Mouse (Mus musculus) forebrain, embryonic 16.5 days (tissue): ENCODE data around the gene Hnrnph1. TPM values are rescaled to one million over a fixed set of nuclear protein-coding genes. Genes with fewer than 3 reads are reported as not detected.

Source experiments
- ATAC-seq: fragments of 200-750 bp; cut with Nextera tagmentation; 2 replicates; pipeline ENCODE4 v1.8.0; 2017; ENCODE audit warnings: mild to moderate bottlenecking, moderate library complexity
- H3K27ac ChIP-seq: fragments of 300-500 bp; sonication (generic); 2 replicates; pipeline ENCODE4 v1.5.1; 2014; ENCODE audit warnings: low read length, control low read depth
- H3K27me3 ChIP-seq: fragments of 300-500 bp; sonication (generic); replicated peaks from 2 replicates; pipeline ENCODE4 v1.6.1; 2014; ENCODE audit warnings: low read length; ENCODE audit not compliant: control insufficient read depth, insufficient read depth
- H3K36me3 ChIP-seq: fragments of 300-500 bp; sonication (generic); 2 replicates; pipeline ENCODE4 v1.6.1; 2014; ENCODE audit not compliant: control insufficient read depth, insufficient read depth
- H3K4me1 ChIP-seq: fragments of 300-500 bp; sonication (generic); replicated peaks from 2 replicates; pipeline ENCODE4 v1.6.1; 2014; ENCODE audit warnings: low read length; ENCODE audit not compliant: control insufficient read depth, insufficient read depth
- H3K4me2 ChIP-seq: fragments of 300-500 bp; sonication (generic); 2 replicates; pipeline ENCODE4 v1.6.1; 2014; ENCODE audit warnings: mild to moderate bottlenecking, low read length, control low read depth
- H3K4me3 ChIP-seq: fragments of 300-500 bp; sonication (generic); replicated peaks from 2 replicates; pipeline ENCODE4 v1.5.1; 2014; ENCODE audit warnings: mild to moderate bottlenecking, low read length, control low read depth
- H3K9ac ChIP-seq: fragments of 300-500 bp; sonication (generic); replicated peaks from 2 replicates; pipeline ENCODE4 v1.6.1; 2014; ENCODE audit warnings: low read depth, low read length, control low read depth
- H3K9me3 ChIP-seq: fragments of 300-500 bp; sonication (generic); 2 replicates; pipeline ENCODE4 v1.6.1; 2016; ENCODE audit warnings: low read length; ENCODE audit not compliant: control insufficient read depth
- WGBS: fragments of 180-500 bp; shearing (Covaris S2); extraction: QIAGEN DNeasy Blood & Tissue Kit; methylation state at CpG from one replicate; pipeline ENCODE4 v1.1.7; 2014; 5-methylcytosine and 5-hydroxymethylcytosine counted together
- polyA plus RNA-seq: library from polyadenylated mRNA; unstranded; fragments of >200 nt; fragmentation: Nextera tagmentation; extraction: Ambion mirVana; gene quantifications from 2 replicates; pipeline ENCODE4 v1.2.1, GENCODE M21; 2015

Hnrnph1 gene
- polyA plus RNA-seq, 1 experiment from 2014 or later, result 660 TPM

- H3K4me1 ChIP-seq, result no peaks in the 10 kb centered on the region; the same call in 1 of the 2 replicates
- peak overlapping the region; percentile 36 for H3K4me3 ChIP-seq
- 43% methylated on average over 5 of the region's 5 CpGs for WGBS
- H3K9ac ChIP-seq, result 0 out of 2 replicates have a peak overlapping the region, but pooled peaks have one; percentile 14
- no peaks in the 10 kb centered on the region for H3K27me3 ChIP-seq
- peak overlapping the region; percentile 51 for H3K4me2 ChIP-seq
- no peak overlapping the region; the same call in 1 of the 2 replicates for H3K27ac ChIP-seq
- no peak; the same call in none of the 2 replicates for ATAC-seq
- peaks cover 15% of the 10 kb centered on the region for H3K36me3 ChIP-seq
- H3K9me3 ChIP-seq, result no peaks in the 10 kb centered on the region
These were observed 44.7 kb downstream of the Hnrnph1 start for GRCm38 (mm10) chr11:50421461-50421860.

GRCm38 (mm10) chr11:50421934-50422780, 45.4 kb downstream of the Hnrnph1 start:
- Histone ChIP-seq H3K9me3 (no peaks in the 10 kb centered on the region), H3K27me3 (no peaks in the 10 kb centered on the region), H3K27ac (peak overlapping the region; percentile 61), H3K4me2 (peak overlapping the region; percentile 51), H3K9ac (0 out of 2 replicates have a peak overlapping the region, but pooled peaks have one; percentile 29), H3K4me1 (no peaks in the 10 kb centered on the region; the same call in 1 of the 2 replicates), H3K36me3 (peaks cover 9% of the 10 kb centered on the region), H3K4me3 (peak overlapping the region; percentile 36)
- 24% methylated on average over 22 of the region's 22 CpGs for whole genome bisulfite sequencing
- ATAC-seq, result peak; percentile 97

GRCm38 (mm10) chr11:50426056-50426455, 49.3 kb downstream of the Hnrnph1 start:
- Histone ChIP-seq H3K4me3 (no peak overlapping the region), H3K9ac (no peak overlapping the region), H3K4me2 (no peak overlapping the region), H3K36me3 (no peaks in the 10 kb centered on the region), H3K9me3 (no peaks in the 10 kb centered on the region), H3K27ac (no peak overlapping the region), H3K27me3 (no peaks in the 10 kb centered on the region), H3K4me1 (peaks cover 3% of the 10 kb centered on the region)
- no peak for ATAC-seq
- WGBS, result 93% methylated on average over 4 of the region's 4 CpGs

GRCm38 (mm10) chr11:50430277-50431133, 53.7 kb downstream of the Hnrnph1 start, which contains the start of gene Rufy1:
Rufy1 (minus strand) TSS chr11:50431125.
- peaks cover 10% of the 10 kb centered on the region for H3K4me1 ChIP-seq
- H3K9me3 ChIP-seq, result no peaks in the 10 kb centered on the region
- H3K27me3 ChIP-seq, result no peaks in the 10 kb centered on the region
- peak within 1 kb of the TSS; percentile 88 for H3K4me3 ChIP-seq
- peak within 1 kb of the TSS; percentile 95 for H3K27ac ChIP-seq
- peak; percentile 82 for ATAC-seq
- under 1% methylated on average over 90 of the region's 90 CpGs for WGBS
- peak within 1 kb of the TSS; percentile 62 for H3K4me2 ChIP-seq
- H3K36me3 ChIP-seq, result no peaks in the 10 kb centered on the region
- peak within 1 kb of the TSS; percentile 96 for H3K9ac ChIP-seq

- ATAC-seq, result peak; percentile 37
- no peaks in the 10 kb centered on the region for H3K27me3 ChIP-seq
- no peaks in the 10 kb centered on the region for H3K36me3 ChIP-seq
- H3K4me2 ChIP-seq, result peak overlapping the region; percentile 62
- H3K9ac ChIP-seq, result peak overlapping the region; percentile 96
- H3K9me3 ChIP-seq, result no peaks in the 10 kb centered on the region
- H3K4me1 ChIP-seq, result peaks cover 10% of the 10 kb centered on the region
- peak overlapping the region; percentile 95 for H3K27ac ChIP-seq
- H3K4me3 ChIP-seq, result peak overlapping the region; percentile 88
- WGBS, result 34% methylated on average over 32 of the region's 32 CpGs
These were observed 54.6 kb downstream of the Hnrnph1 start for GRCm38 (mm10) chr11:50431134-50432068.

GRCm38 (mm10) chr11:50432069-50432440, 55.3 kb downstream of the Hnrnph1 start:
- no peak for ATAC-seq
- peaks cover 10% of the 10 kb centered on the region for H3K4me1 ChIP-seq
- 97% methylated on average over 3 of the region's 3 CpGs for WGBS
- no peaks in the 10 kb centered on the region for H3K9me3 ChIP-seq
- no peak overlapping the region for H3K4me3 ChIP-seq
- H3K27ac ChIP-seq, result no peak overlapping the region
- no peak overlapping the region for H3K4me2 ChIP-seq
- H3K27me3 ChIP-seq, result no peaks in the 10 kb centered on the region
- H3K36me3 ChIP-seq, result no peaks in the 10 kb centered on the region
- no peak overlapping the region for H3K9ac ChIP-seq

GRCm38 (mm10) chr11:50432896-50433295, 56.1 kb downstream of the Hnrnph1 start:
- WGBS, result 89% methylated on average over 5 of the region's 5 CpGs
- Histone ChIP-seq H3K4me2 (no peak overlapping the region), H3K9ac (no peak overlapping the region), H3K27me3 (no peaks in the 10 kb centered on the region), H3K4me3 (no peak overlapping the region), H3K9me3 (no peaks in the 10 kb centered on the region), H3K4me1 (peaks cover 10% of the 10 kb centered on the region), H3K27ac (no peak overlapping the region), H3K36me3 (no peaks in the 10 kb centered on the region)
- no peak for ATAC-seq
